Mouse (Mus musculus) bone marrow, adult 2 months (tissue): ENCODE measurements at regions not wholly inside any gene's neighbourhood (a gene's known extent, or its start where the extent isn't known, plus 50 kb on each side); places are given as distances from the start of the nearest gene placed in this dataset.

Experiments
- CTCF ChIP-seq: fragments of 200-500 bp; IDR thresholded peaks from 2 replicates; pipeline ENCODE4 v1.5.1; 2011; ENCODE audit warnings: low read length, control low read depth; ENCODE audit not compliant: control insufficient read depth, insufficient read depth
- POLR2A ChIP-seq: fragments of 200-500 bp; IDR thresholded peaks from 2 replicates; pipeline ENCODE4 v1.6.1; 2011; ENCODE audit warnings: low read depth, mild to moderate bottlenecking, control low read depth, low read length, borderline replicate concordance; ENCODE audit not compliant: control insufficient read depth

- TF ChIP-seq CTCF: no peak
- no peak for TF ChIP-seq POLR2A
These were observed 54.2 kb upstream of the Unc5b start for GRCm38 (mm10) chr10:60885348-60886275.
